Mouse (Mus musculus) cerebellum, postnatal 10 days (tissue): Measurements from ENCODE around the gene Nt5dc3.

Source experiments
- DNase-seq, 2 experiments: peaks; one replicate each; pipeline ENCODE4 v3.0.0; 2021; ENCODE audit warnings: mixed read lengths in 2 of 2

Gene Nt5dc3

GRCm38 (mm10) chr10:86886434-86886833 is 107.6 kb downstream of the Nt5dc3 start:
- DNase-seq: no peak
